Mouse (Mus musculus) cerebellum, postnatal 25 days (tissue): ENCODE results near the gene 4930415O20Rik.
A peak's percentile ranks its signal among the peaks of the same experiment; 100 is the strongest.
"Not testable (repeated sequence)": the region's sequence is repeated elsewhere in the genome, so short reads cannot be mapped to it uniquely, and the experiment has no call there.

ENCODE experiments used
- DNase-seq, 2 experiments: peaks; one replicate each; pipeline ENCODE4 v3.0.0; 2021; ENCODE audit warnings: mixed read lengths in 2 of 2

4930415O20Rik gene

DNA sequence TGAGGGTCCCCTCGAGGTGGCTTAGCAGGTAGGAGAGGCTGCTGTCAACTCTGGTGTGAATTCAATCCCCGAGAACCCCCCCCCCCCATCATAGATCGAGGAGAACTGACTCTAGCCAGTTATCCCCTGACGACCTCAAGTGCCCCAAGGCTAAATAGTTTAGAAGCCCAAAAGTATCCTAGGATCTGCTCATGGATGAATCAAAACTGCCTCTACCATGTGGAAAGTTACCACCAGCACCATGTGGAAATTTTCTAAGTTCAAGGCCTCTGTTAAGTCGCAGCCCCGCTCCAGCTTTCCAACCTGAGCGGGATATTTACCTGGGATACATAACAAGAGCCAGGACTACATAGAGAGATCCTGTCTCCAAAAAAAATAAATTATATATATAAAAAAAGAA is 1.6 kb upstream of the 4930415O20Rik start:
- DNase-seq: no peak

DNA sequence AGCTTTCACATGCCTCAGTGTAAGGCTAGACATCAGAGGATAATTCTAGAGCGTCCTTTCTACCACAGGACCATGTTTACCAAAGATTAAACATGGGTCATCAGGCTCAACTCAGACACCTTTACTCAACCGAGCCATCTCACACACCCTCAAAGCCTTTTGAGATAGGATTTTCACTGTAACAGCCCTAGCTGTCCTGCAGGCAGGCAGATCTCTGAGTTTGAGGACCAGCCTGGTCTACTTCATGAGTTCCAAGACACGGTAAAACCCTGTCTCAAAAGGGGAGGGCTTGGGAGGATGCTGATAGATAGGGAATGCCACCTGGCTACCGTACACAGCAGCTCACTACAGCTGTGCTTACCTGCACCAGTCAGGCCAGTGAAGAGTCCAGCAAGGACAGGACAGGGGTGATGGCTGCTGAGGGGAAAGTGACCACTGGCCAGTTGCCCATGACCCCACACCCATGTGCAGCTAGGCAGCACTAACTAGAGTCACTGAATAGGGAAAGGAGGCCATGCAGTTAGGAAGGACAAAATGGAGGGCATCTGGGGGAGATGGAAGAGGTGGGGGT is 924 bp upstream of the 4930415O20Rik start:
- peak in 1 of 2 experiments; percentile 22 for DNase-seq

DNA sequence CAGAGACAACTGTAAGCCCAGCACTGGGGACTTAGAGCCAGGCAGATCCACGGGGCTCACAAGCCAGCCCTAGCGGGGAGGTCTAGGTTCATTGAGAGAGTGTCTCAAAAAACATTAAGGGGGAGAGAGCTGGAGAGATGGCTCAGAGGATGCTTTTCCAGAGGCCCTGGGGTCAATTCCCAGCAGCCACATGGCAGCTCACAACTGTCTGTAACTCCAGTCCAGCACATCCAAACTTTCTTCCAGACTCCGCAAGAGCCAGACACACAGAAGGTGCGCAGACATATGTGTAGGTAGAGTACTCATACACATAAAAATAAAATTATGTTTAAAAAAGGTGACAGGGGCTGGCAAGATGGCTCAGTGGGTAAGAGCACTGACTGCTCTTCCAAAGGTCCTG is 2.5 kb downstream of the 4930415O20Rik start:
- no peak for DNase-seq

DNA sequence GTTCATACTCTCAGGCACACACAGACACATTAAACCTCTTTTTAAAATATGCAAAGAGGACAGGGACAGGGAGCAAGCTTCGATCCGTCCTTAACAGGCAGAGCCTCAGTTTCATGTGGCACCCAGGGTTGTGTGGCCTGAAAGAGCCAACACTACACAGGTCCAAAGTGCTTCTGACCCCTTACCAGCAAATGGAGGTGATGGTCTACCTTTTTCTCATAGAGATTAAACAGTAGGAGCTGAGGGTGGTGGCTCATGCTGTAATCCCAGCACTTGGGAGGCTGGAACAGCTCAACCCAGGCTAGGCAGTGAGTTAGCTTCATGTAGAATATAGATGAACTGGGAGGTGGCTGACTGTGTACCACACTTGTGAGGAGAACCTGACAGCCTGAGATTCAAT is 8.5 kb downstream of the 4930415O20Rik start:
- DNase-seq: no peak

DNA sequence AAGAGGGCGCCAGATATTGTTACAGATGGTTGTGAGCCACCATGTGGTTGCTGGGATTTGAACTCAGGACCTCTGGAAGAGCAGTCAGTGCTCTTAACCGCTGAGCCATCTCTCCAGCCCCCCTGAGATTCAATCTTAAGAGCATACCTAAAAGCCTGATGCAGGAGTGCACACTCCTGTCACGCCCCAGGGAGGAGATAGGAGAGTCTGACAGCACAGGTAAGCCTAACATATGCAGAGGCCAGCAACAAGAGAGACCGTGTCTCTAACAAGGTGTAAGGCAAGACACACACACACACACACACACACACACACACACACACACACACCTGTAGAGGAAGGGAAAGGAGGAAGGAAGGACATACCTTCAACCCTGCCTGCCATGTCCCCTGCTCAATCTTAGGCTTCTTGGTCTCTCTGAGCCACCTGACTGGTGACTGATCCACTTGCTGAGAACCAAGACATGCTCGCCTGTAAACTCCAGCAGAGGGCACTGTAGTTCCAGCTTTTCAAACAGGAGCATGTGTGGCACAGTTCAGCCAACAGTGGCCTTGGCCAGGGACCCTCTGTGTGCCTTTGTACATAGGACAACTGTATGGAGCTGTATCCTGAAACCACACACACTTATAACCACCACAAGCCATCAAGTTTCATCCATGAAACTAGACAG is 9.1 kb downstream of the 4930415O20Rik start:
- peak; percentile 81 to 87 for DNase-seq

DNA sequence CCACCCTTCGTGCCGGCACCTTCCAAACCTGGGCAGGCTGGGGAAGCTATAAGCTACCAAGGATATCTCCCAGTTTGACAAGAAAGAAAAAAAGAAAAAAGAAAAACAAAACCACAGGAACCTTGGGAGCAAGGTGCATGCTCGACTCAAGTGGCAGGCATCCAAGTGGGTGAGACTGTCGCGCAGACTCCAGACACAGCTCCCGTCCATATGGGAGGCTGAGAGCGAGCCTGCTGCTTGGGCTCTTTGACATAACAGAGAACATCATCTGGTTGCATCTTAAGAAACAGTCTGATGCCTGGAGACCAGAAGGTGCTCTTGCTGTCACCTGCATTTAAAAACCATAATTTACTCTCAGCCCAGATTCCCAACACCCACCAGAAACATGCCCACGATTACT is 11.6 kb downstream of the 4930415O20Rik start:
- peak in 1 of 2 experiments; percentile 36 for DNase-seq

DNA sequence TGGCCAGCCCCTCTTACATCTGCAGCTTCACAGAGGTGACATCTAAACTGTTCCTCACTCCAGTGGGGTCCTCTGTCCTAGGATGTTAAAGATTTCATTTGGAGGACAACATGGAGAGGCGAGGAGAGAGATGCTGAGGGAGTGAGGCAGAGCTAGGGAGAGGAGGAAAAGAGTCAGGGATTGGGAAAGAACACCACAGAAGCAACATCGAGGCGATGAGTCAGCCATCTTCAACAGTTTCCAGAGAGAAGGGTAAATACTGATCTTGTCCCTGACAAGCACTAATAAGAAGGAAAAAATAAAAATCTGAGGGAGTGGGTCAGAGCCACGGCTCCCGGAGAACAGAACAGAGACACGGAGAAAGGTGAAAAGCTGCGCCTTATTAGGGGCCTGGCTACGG is 12.2 kb downstream of the 4930415O20Rik start:
- no peak for DNase-seq

DNA sequence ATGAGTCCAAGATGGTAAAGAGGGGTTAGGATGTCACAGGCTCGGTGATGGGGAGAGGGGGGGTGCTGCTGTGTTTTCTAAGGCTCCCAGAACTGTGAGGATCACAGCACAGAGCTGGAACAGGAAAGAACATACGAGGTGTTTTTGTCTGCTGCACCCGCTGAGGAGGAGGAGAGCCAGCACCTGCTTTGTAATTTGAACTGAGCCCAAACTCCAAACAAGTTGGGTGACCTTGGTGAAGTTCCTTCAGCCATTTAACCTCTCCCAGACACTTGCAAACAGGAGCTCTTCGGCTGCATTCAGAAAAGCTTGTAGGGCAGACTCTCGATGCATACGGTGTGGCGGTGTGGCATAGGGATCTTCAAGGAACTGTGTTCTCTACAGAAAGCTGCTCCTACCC is 14.6 kb downstream of the 4930415O20Rik start:
- DNase-seq: no peak

DNA sequence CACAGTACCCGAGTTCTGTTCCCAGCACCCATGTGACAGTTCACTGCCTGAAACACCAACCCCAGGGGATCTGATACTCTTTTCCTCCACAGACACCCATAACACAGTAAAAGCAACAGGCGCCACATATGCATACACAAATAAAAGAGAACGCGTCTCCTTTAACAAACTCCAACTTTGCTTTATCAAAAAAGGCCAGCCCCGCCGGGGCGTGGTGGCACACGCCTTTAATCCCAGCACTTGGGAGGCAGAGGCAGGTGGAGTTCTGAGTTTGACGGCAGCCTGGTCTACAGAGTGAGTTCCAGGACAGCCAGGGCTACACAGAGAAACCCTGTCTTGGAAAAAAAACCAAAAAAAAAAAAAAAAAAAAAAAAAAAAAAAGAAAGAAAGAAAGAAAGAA is 15.3 kb downstream of the 4930415O20Rik start:
- not testable (repeated sequence) for DNase-seq

DNA sequence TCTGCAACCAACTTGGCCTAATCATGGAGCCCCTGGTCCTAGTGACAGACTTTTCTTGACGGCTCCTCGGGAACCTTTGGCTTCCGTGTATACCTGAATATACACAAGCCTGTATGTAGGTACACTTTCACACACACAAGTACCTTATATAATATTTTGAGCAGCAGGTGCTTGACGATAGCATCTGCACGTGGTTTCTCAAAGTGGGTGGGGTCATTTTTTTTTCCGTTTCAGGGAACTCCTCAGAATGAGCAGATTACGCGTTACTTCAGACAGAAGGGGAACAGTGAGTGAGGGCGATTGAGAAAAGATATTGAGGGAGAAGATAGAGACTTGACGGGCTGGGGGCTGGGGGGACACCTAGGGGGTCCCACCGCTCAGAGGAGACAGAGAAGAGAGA is 16.9 kb downstream of the 4930415O20Rik start:
- DNase-seq: no peak

DNA sequence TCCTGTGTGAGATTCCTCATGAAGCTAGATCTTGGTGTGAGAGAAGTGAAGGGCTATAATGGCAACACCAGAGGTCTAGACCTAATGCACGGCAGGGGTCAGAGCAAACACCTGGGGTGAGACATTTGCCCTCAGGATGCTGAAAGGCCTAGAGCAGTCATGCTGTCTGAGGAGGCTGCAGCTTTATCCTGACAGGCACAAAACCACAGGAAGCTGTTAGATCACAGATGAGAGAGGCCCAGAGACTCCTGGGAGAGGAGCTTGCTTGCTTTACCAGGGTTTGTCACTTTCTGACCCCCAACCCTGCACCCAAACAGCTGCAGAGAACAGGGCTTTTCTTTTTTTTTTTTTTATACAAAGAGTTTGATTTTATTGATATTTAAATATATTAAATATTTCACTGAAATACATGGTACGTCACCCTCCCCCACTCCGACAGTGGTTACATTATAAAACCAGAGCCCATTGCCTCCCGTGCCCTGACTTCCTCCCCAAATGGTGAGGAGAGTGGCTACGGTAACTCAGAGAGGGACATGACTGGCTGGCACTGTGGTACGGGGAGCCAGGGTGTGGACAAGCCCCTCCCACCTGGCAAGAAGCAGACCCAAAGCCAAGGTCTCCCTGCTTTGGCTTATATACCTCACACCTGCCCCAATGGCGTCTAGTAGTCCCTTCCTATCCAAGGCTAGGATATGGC is 19.0 kb downstream of the 4930415O20Rik start:
- no peak for DNase-seq

DNA sequence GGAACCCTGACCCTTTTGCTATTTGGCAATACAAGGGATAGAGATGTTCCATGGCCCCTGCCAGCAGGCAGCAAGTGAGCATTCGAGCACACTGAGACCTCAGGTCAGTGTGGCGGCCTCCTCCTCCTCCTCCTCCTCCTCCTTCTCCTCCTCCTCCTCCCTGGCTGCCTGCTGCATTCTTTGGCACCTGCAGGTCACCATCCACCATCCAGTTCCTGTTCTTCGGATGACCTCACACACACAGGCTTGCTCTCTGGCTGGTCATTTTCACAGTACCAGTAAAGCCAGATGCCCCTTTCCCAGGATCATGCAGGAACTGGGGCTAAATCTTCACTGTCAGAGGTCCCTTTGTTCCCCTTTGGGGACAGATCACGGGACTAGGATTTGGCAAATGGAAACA is 20.6 kb downstream of the 4930415O20Rik start:
- no peak for DNase-seq

DNA sequence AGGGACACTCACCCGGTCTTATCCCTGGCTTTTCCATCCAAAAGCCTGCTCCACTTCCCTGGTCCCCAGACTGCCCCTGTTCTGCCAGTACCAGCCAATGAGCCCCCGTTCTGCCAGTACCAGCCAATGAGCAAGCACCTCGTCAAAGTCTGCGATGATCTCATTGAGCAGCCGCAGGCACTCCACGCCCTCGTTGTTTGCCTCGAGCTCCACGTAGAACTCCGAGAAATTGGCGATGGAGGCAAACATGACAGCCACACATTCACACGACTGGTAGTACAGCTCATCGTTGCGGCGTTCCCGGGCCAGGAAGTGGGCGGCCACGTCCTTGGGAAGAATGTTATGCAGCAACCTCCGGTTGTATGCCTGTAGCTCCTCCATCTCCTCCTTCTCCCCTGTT is 23.4 kb downstream of the 4930415O20Rik start:
- DNase-seq: no peak

DNA sequence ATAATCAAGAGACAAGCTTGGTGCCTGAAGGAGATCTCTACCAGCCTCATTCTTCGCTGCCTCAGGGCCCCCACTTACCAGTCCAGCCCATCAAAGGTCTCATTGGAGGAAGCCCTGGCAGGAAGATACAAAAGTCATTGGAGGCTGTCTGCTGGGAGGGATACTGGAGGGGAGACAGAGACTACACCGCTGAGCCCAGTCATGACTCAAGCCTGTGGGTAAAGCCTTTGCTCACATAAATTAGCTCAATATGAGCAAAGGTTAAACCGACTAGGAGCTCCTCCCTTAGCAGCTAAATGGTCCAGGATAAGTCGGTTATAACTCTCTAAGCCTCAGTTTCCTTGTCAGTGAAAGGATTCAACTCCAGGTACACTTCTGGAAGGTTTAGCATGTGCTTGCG is 24.2 kb downstream of the 4930415O20Rik start:
- DNase-seq: no peak

DNA sequence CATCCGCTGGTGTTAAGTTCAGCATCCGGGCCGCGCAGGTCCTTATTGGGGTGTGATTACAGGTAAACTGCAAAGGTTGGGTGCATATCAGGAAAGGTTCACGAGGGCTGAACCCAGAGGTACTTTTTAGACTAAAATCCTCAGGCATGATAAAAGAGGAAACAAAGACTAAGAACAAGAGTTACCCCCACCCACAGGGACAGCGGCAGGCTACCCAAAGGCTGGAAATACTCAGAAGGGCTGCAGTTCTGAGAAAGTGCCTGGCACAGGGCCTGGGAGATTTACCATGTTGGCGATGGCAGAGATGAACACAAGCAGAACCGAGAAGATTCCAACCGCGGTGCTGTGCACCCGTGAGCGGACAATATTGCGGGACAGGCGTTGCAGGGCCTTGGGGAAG is 25.8 kb downstream of the 4930415O20Rik start:
- DNase-seq: no peak

DNA sequence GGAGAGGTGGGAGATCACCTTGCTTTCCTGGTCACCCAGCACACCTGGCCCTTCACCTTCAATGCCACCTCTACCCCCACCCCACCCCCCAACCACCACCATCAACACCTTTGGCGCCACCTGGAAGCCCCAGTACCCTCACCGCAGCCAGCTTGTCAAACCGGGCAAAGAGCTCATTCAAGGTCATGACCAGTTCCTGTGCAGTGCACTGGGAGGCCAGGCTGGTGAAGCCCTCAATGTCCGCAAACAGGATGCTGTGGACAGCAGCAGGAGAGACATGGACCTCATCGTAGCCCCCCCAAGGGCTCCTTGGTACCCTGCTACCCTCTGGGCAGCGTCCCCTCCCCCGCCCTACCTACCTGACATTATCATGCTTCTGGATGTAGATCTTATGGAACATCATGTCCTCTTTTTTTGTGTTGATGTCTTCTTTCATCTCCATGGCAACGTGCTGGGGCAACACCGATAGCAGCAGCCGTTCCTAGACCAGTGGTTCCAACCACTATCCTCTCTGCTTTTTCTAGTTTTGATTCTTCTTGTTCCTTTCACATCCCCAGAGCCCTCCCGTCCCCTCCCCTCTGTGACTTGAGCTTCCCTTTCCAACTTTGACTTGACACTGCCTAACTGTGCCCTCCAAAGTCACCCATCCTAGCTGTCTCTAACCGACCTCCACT is 29.4 kb downstream of the 4930415O20Rik start:
- DNase-seq: no peak

DNA sequence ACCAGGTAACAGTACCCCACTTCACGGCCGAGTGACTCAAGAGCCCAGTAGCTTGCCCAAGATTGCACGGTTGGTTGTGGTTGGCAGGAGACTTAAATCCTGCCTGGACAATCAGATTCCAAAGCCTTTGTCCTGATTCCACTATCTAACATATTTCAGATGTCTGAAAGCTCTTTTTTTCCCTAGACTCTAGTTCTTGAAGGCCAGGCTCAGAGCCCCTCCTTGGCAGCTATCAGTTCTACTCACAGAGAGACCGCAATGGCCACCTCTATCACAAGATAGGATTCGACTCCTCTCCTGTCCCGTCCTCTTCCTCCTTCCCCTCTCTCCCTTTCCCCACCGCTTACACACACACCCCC is 31.0 kb downstream of the 4930415O20Rik start:
- no peak for DNase-seq

DNA sequence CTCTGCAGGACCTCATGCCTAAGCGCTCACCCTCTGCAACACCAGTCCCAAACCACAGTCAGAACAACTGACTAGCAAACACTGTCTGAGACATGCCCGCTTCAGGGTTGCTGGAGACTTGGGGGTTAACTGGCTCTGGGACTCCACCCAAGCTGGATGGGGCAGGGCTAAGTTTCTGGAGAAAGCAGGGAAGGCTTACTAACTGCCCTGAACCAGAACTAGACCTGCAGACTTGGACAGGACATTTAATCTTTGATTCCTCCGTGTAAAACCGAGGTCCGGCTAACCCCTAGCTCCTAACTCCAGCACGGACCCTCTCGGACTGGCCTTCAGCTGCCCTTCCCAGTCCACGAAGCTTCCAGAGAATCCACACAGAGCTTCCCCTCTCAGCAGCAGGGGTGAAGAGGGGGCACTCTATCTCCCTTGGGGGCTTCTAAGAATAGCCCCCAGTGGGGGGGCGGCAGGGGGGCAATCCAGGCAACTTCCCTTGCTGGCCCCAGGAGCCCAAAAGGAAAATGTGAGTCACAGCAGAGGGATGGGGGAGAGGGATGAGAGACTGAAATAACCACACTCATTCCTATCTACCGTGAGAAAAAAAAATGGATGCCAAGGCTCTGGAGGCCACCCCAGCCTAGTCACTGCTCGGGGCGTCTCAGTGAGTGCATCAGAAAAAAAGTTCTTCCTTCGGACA is 31.5 kb downstream of the 4930415O20Rik start:
- no peak for DNase-seq

DNA sequence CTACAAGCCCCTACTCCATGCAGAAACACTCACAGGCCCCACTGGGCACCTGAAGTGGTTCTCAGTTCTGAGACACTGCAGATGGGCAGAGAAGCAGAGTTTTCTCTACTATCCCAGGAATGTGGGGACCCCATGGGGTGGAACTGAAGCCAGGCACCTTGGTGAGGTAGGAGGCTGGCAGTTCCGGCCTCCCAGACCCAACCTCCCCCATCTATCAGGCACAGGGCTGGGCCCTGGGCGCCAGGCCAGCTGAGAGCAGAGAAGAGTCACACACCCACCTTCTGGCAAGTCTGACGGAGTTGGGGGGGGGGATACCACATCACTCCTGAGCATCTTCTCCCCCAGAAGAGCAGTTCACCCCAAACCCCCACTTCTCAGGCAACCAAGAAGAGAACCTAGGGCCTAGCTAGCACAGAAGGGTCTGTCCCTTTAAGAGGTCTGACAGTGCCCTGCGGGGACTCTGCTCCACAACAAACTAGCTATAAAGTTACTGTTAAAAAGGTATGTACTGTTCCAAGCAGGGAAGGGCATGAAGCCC is 32.2 kb downstream of the 4930415O20Rik start:
- DNase-seq: peak in 1 of 2 experiments; percentile 32

DNA sequence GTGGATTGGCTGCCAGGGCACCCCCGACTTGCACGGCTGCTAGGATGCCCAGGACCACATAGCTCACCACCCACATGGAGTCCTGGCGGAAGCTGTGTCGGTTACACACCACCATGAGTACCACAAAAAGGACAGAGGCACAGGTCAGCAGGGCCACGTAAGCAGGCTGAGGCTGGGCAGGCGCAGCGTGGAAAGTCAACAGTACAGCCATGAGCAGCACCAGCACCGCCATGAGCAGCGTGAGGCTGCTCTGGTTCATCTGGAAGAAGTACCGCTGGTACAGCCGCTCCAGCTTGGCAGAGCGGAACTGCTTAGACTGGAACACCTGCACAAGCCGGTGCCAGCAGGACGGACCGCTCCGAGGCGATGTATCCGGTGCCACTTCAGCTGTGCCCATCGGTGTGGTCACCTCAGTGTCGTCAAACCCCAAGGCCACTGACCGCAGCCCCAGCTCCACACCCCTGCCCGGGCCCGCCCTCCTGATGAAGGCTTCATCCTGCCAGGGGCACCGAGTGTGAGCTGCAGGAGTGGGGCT is 33.3 kb downstream of the 4930415O20Rik start:
- DNase-seq: no peak

DNA sequence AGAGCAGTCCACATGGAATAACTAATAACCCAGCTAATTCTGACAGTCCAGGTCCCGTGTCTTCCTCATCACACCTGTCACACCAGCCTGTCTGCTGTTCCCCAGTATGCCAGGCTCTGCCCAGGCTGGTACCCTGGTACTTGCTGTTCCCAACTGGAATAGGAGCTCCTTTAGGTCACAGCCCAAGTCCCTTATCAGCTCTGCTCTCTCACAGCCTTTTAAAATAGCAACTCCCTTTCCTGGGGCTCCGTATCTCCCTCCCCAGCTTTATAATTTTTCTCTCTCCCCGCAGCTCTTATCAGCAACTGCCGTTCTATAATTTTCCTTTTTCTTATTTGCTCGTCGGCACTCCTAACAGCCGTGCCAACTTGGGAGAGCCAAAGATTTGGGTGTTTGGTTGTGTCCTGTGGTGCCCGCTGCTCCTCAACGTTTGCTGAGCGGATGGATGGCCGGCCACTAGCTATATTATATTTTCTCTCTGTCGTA is 35.3 kb downstream of the 4930415O20Rik start:
- no peak for DNase-seq

DNA sequence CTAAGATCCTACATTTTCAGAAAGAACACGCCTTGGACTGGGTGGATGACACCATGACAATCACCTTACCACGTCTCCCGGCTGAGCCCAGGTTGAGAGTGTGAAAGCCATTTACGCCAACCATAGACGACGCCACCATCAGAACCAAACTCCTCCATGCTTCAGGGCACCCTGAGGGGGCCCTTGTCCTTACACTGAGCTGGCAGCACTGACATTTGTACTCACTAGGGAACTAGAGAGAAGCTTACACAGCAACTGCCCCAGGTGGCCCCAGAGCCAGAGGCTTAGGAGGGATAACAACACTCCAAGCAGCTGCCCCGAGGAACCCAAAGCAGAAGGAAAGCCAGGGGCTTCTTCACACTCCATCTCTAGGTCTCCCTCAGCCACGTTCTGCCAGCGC is 35.9 kb downstream of the 4930415O20Rik start:
- DNase-seq: no peak
